Mouse (Mus musculus): ENCODE measurements at regions not wholly inside any gene's neighbourhood (a gene's known extent, or its start where the extent isn't known, plus 50 kb on each side); places are given as distances from the start of the nearest gene placed in this dataset.
A peak's percentile ranks its signal among the peaks of the same experiment; 100 is the strongest.

DNA sequence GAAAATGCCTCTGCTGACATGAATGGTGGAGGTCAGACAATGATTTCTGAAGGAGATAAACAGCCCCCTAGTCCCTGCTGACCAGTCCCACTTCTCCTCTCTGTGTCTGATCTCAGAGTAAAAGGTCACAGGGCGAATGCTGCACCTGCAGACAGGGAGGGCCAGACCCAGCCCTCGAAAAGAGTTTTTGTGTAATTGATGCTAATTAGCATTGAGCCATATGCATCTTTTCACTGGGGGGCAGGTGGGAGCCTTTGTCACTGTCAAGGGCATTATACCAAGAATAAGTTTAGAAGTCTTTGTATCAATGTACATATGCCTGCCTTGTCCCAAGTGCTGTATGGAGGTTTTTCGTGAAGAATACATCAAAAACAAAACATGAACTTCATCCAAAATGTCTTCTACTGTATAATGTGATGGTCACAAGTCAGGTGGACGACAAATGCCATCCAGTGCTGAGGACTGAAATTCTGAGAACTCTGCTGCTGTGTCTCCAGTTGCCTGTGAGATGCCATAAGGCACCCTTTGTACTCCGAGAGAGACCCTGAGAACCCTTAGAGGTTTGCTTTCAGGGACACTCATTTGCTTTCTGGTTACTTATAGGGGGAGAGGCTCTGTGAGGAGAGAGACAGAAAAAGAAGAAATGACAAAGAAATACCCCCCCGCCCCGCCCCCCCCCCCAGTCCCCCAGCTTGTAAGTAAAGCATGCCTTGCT is 528.5 kb upstream of the Marcks start:
- 26% methylated on average over 7 of the region's 7 CpGs for WGBS

DNA sequence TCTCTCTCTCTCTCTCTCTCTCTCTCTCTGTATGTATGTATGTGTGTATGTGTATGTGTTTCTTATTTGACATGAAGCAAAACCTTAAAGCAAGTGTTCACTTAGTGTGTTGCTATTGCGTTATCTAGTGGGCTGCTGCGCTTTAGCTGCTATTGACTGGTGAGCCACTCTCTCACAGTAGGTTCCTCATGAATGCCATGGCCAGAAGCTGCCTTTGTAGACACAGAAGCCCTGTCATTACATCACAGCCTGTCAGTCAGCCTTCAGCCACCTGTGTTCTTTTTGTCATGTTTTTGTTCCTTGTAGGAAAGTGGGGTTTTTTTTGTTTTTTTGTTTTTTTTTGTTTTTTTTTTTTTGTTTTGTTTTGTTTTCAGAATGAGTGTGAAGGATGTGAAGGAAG is 527.8 kb upstream of the Marcks start:
- H3K36me3 ChIP-seq = no peaks in the 10 kb centered on the region
- H3K27me3 ChIP-seq (ENCODE audit: low read depth, poor library complexity, severe bottlenecking) = no peaks in the 10 kb centered on the region
- DNase-seq (ENCODE audit: low spot score) = peak; percentile 29
- no peaks in the 10 kb centered on the region for H3K9me3 ChIP-seq (replicated peaks)
- H3K4me1 ChIP-seq = peaks cover 43% of the 10 kb centered on the region
- no peak overlapping the region for H3K4me3 ChIP-seq
- H3K27ac ChIP-seq (replicated peaks) = peak overlapping the region; percentile 79
- WGBS = 69% methylated on average over 2 of the region's 2 CpGs

More for the DNA sequence above, 528.5 kb upstream of the Marcks start:
- Histone ChIP-seq H3K36me3 (no peaks in the 10 kb centered on the region), H3K27ac (replicated peaks) (peak overlapping the region; percentile 79), H3K4me3 (no peak overlapping the region), H3K9me3 (replicated peaks) (no peaks in the 10 kb centered on the region), H3K4me1 (peaks cover 43% of the 10 kb centered on the region), H3K27me3 (ENCODE audit: low read depth, poor library complexity, severe bottlenecking) (no peaks in the 10 kb centered on the region)
- peak; percentile 61 for DNase-seq (ENCODE audit: low spot score)

DNA sequence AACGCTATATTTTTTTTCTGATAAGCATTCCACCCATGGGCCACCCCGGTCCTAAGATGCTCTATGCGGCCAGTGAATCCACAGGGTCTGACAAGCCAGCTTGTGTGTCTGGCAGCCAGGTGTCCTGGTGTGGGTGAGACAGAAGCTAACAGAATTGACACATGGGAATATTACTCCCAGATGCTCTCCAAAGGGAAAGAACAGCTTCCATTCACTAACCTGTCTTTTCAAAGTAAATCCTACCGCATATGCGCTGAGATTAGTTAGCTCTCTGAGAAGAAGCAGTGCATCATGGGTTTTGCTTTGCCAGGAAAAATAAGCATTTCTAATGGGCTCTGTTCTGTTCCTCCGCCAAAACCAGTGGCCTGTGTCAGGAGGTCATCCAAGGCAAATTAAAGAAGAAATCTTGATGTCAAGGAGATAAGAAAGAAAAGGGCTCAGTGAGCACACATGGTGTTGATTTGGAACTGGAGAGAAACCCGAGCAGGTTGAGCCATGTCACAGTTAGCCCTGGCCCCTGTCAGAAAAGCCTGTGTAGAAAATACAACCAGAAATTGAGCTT is 498.4 kb upstream of the Marcks start:
- Histone ChIP-seq H3K4me3 (no peak overlapping the region), H3K27ac (replicated peaks) (peak overlapping the region; percentile 23; the same call in 1 of the 2 replicates), H3K4me1 (peaks cover 9% of the 10 kb centered on the region), H3K36me3 (no peaks in the 10 kb centered on the region), H3K27me3 (ENCODE audit: low read depth, poor library complexity, severe bottlenecking) (no peaks in the 10 kb centered on the region), H3K9me3 (replicated peaks) (no peaks in the 10 kb centered on the region)
- 59% methylated on average over 7 of the region's 7 CpGs for WGBS
- DNase-seq (ENCODE audit: low spot score) = peak; percentile 39

DNA sequence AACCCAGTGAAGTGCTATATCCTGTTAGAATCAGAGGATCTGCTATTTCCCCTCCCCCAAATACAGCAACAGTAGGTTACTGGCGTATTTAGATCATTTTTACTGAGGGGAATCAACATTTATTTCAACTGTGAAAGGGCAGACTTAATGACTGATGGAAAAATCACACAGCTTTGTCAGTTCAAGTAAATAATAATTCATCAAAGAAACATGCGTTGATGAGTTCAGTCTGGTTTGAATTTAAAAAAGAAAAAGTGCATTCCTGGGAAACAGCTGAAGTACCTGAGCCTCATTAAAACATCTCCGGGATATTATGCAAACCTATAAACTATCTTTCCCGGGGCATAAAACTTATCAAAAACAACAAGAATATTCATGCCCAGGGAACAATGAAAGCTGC is 497.7 kb upstream of the Marcks start:
- Histone ChIP-seq H3K27ac (replicated peaks) (no peak overlapping the region), H3K9me3 (replicated peaks) (no peaks in the 10 kb centered on the region), H3K27me3 (ENCODE audit: low read depth, poor library complexity, severe bottlenecking) (no peaks in the 10 kb centered on the region), H3K4me1 (peaks cover 9% of the 10 kb centered on the region), H3K4me3 (no peak overlapping the region), H3K36me3 (no peaks in the 10 kb centered on the region)
- 81% methylated on average over 4 of the region's 4 CpGs for WGBS
- DNase-seq (ENCODE audit: low spot score) = no peak

DNA sequence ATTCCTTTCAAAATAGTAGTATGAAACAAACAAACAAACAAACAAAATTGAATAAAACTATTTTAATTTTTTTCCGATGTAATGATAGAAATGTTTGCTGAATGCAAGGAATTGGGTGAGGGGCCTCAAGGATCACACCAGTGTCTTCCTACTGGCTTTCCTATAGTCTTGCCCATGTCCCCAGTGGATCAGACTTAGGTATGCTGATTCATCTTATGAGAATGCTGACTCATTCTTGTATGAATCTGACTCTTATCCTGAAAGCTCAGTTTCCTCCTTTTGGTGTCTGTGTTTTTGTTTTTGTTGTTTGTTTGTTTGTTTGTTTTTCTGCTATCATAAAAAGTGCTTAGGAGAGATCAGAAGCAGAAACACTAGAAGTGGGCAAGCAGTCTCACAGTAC is 491.7 kb upstream of the Marcks start:
- no peak overlapping the region for H3K27ac ChIP-seq (replicated peaks)
- no peaks in the 10 kb centered on the region for H3K36me3 ChIP-seq
- H3K4me1 ChIP-seq = no peaks in the 10 kb centered on the region
- H3K9me3 ChIP-seq (replicated peaks) = no peaks in the 10 kb centered on the region
- DNase-seq (ENCODE audit: low spot score) = no peak
- 95% methylated on average over 1 of the region's 1 CpGs for WGBS
- H3K27me3 ChIP-seq (ENCODE audit: low read depth, poor library complexity, severe bottlenecking) = no peaks in the 10 kb centered on the region
- H3K4me3 ChIP-seq = no peak overlapping the region

DNA sequence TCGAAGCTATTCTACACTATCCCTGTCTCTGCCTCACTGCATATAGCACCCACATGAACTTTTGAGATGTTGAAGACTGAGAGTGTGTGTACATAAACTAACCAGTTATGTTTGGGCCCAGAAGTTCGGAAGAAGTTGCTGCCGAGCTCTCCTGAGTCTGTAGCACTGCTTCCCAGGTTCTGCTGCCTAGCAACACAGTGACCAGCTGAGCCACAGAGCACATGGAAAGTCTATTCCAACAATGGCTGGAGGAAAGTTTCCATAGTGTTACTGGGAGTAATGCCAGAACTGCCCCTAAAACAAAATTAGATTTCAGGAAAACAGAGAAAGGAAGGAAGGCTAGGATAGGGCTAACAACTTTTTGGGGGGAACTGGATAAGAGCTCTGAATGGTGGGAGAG is 489.2 kb upstream of the Marcks start:
- no peak overlapping the region for H3K27ac ChIP-seq (replicated peaks)
- H3K4me3 ChIP-seq = no peak overlapping the region
- DNase-seq (ENCODE audit: low spot score) = no peak
- H3K27me3 ChIP-seq (ENCODE audit: low read depth, poor library complexity, severe bottlenecking) = no peaks in the 10 kb centered on the region
- H3K9me3 ChIP-seq (replicated peaks) = no peaks in the 10 kb centered on the region
- H3K36me3 ChIP-seq = no peaks in the 10 kb centered on the region
- 74% methylated on average over 3 of the region's 3 CpGs for WGBS
- no peaks in the 10 kb centered on the region for H3K4me1 ChIP-seq

DNA sequence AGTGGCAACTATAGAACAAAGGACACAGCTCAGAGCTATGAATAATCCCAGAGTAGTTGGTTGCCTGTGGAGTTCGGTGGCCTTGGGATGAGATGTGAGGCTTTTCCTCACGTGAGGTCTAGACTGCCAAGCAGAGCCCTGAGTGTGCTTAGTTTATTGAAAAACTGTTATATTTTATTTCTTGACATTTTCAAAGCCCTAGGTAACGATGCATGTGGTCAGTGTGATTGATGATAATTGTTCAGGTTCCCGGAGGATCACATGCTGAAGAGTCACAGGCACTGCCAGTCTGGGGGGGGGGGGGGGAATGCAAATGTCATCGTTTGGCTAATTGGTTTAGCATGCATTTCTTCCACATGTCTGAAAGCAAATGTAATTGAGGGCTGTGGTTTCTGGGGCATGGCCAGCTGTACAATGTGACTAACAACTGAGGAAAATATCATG is 488.1 kb upstream of the Marcks start:
- DNase-seq (ENCODE audit: low spot score) = no peak
- 81% methylated on average over 5 of the region's 5 CpGs for WGBS
- no peaks in the 10 kb centered on the region for H3K27me3 ChIP-seq (ENCODE audit: low read depth, poor library complexity, severe bottlenecking)

DNA sequence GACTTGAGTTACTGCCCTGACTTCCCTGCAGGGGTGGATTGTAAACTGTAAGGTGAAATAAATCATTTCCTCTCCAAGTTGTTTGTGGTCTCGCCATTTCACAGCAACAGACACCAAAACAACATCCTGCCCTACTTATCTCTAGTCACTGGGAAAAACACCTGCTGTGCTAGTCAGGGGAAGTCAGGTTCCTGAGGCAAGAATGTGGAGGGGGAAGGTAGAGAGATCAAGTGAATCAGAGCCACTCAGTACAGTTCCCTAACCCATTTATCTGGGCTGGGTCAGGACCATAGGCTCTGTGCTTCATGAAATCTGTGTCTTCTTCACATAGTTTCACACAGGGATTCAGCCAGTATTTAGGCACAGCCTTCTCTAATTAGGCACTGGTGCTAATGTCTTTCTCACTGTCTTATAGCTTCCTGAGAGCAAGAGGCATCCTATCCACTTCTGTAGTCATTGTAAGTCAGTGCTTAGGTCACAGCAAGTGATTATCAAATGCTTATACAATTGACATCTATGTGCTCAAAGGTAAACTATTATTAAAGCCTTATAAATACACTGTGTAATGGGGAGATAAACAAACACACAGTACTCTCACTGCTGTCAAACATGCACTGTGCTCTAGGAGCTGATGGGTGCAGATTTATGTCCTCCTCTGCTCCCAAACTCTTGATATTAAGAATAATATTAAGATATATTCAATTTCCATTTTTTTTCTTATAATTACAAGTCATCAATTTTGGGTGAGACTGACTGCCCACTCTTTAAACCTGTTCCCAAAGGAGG is 487.4 kb upstream of the Marcks start:
- H3K27ac ChIP-seq (replicated peaks) = no peak overlapping the region
- WGBS = 57% methylated on average over 1 of the region's 1 CpGs
- no peaks in the 10 kb centered on the region for H3K9me3 ChIP-seq (replicated peaks)
- no peaks in the 10 kb centered on the region for H3K4me1 ChIP-seq
- H3K36me3 ChIP-seq = no peaks in the 10 kb centered on the region
- H3K27me3 ChIP-seq (ENCODE audit: low read depth, poor library complexity, severe bottlenecking) = no peaks in the 10 kb centered on the region
- DNase-seq (ENCODE audit: low spot score) = no peak
- H3K4me3 ChIP-seq = no peak overlapping the region

More for the DNA sequence above, 488.1 kb upstream of the Marcks start:
- Histone ChIP-seq H3K36me3 (no peaks in the 10 kb centered on the region), H3K27ac (replicated peaks) (no peak overlapping the region), H3K9me3 (replicated peaks) (no peaks in the 10 kb centered on the region), H3K4me1 (no peaks in the 10 kb centered on the region), H3K4me3 (no peak overlapping the region)

DNA sequence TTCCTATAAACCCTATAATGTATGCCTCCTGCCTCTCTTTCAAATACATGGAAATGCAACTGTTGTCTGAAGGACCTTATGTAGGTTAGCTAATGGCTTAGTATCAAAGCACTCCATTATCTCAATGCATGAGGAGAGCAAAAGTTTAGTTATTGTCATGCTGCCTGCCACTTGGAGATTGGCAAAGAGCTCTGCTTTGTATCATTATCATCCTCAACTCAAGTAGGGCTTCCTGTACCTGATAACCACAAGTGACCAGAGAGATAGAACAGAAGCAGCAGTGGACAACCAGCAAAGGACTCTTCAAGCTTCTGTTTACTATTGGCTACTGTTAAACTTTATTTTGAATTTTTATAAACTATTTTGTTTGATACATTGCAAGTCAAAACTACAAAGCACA is 484.3 kb upstream of the Marcks start:
- Histone ChIP-seq H3K4me3 (no peak overlapping the region), H3K9me3 (replicated peaks) (no peaks in the 10 kb centered on the region), H3K27ac (replicated peaks) (no peak overlapping the region), H3K27me3 (ENCODE audit: low read depth, poor library complexity, severe bottlenecking) (no peaks in the 10 kb centered on the region), H3K36me3 (no peaks in the 10 kb centered on the region), H3K4me1 (no peaks in the 10 kb centered on the region)
- no peak for DNase-seq (ENCODE audit: low spot score)

DNA sequence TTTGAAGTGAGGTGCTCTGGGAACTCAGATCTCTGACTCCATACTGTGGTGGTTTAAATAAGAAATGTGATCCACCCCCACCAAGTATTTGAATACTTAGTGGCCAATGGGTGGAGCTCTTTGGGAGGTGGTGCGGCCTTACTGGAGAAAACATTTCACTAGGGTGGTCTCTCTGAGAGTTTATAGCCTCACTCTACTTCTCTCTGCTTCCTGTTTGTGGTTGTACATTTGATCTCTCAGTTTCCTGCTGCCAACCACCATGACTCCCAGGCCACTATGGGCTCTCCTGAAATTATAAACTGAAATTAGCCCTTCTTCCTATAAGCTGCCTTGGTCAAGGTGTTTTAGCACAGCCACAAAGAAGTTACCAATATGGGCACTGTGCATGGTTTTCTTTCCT is 479.9 kb upstream of the Marcks start:
- Histone ChIP-seq H3K4me1 (peaks cover 12% of the 10 kb centered on the region), H3K4me3 (no peak overlapping the region), H3K36me3 (no peaks in the 10 kb centered on the region), H3K27me3 (ENCODE audit: low read depth, poor library complexity, severe bottlenecking) (no peaks in the 10 kb centered on the region), H3K9me3 (replicated peaks) (no peaks in the 10 kb centered on the region), H3K27ac (replicated peaks) (no peak overlapping the region)
- WGBS = 90% methylated on average over 1 of the region's 1 CpGs
- no peak for DNase-seq (ENCODE audit: low spot score)

DNA sequence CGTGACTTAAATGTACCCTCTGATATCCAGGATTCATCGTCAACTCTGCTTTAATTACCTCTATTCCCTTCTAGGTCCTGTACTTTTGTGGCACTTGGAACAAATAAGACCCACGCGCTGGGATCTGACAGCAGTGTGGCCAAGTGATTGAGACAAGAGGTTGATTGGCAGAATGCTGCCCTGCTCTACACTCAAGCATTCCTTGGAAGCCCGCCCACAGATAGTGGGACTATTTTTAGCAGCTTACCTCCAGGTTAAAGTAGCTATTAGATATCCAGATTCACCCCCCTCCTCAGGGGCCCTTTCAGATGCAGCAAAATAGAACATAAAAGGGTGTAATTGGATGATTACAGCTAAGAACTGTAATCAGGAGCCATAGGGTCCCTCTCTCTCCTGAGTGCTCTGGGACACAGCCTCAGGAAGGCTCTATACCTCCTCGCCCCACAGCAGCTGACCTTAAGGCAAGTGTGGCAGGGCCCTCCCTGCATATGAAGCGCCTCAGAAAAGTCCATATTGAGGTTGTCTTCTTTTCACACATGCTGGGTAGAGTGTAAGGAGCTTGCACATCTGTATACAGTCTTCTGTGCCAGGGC is 479.1 kb upstream of the Marcks start:
- no peak for DNase-seq (ENCODE audit: low spot score)
- no peak overlapping the region for H3K4me3 ChIP-seq
- H3K36me3 ChIP-seq = no peaks in the 10 kb centered on the region
- peaks cover 12% of the 10 kb centered on the region for H3K4me1 ChIP-seq
- no peaks in the 10 kb centered on the region for H3K9me3 ChIP-seq (replicated peaks)
- H3K27ac ChIP-seq (replicated peaks) = no peak overlapping the region
- no peaks in the 10 kb centered on the region for H3K27me3 ChIP-seq (ENCODE audit: low read depth, poor library complexity, severe bottlenecking)
- WGBS = 85% methylated on average over 7 of the region's 7 CpGs

DNA sequence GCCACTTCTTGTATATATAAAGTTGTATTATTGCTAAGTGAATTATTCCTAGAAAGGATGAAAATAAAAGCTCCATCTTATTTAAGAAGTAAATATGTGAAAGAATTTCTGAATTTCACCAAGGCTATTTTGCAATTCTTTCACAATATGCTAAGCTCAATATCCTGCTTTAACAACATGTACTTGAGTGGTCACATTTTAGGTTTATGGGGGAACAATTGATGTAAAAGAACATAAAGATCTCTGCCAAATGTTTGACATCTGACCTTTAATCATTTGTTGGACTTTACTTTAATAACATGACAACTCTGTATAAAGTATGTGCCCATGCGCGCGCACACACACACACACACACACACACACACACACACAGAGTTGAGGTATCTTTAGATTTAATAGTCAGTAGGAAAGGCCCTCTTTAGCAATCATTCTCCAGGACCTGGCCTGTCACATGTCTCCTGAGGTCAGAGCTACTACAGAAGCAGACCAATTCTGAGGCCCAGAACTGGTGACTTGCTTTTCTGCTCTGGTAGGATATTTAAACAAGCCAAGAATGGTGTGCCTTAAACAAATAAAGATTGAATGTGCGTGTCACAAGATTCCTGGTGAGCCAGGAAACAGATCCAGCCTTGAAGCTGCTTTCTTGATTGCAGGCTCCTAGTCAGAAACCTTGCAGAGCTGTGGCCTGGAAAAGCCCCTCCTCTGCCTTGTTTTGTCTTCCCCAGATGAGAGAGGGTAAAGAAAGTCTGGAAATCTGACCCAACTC is 477.4 kb upstream of the Marcks start:
- H3K9me3 ChIP-seq (replicated peaks) = no peaks in the 10 kb centered on the region
- H3K27ac ChIP-seq (replicated peaks) = peak overlapping the region; percentile 72
- 65% methylated on average over 4 of the region's 4 CpGs for WGBS

More for the DNA sequence above, 477.4 kb upstream of the Marcks start:
- peak; percentile 21 for DNase-seq (ENCODE audit: low spot score)
- no peaks in the 10 kb centered on the region for H3K27me3 ChIP-seq (ENCODE audit: low read depth, poor library complexity, severe bottlenecking)
- H3K4me1 ChIP-seq = peaks cover 12% of the 10 kb centered on the region
- no peak overlapping the region for H3K4me3 ChIP-seq
- H3K36me3 ChIP-seq = no peaks in the 10 kb centered on the region
